Mouse (Mus musculus) lung, adult 2 months (tissue): ENCODE results near the gene Gm28635. TPM values are rescaled to one million over a fixed set of nuclear protein-coding genes. Genes with fewer than 3 reads are reported as not detected.

Experiments
- DNase-seq: peaks from one replicate; pipeline ENCODE4 v3.0.0; 2022
- H3K4me1 ChIP-seq: fragments of 200-500 bp; 2 replicates; pipeline ENCODE4 v1.6.1; 2011; ENCODE audit warnings: low read length; ENCODE audit not compliant: control insufficient read depth, insufficient read depth
- H3K4me3 ChIP-seq: fragments of 200-500 bp; replicated peaks from 2 replicates; pipeline ENCODE3; 2011; ENCODE audit warnings: low read depth, mild to moderate bottlenecking, control low read depth, low read length; ENCODE audit errors: extremely low read depth
- CTCF ChIP-seq: fragments of 200-500 bp; IDR thresholded peaks from 2 replicates; pipeline ENCODE4 v1.5.1; 2011; ENCODE audit warnings: mild to moderate bottlenecking, low read length, control low read depth; ENCODE audit not compliant: insufficient read depth
- POLR2A ChIP-seq: fragments of 200-500 bp; IDR thresholded peaks from 2 replicates; pipeline ENCODE4 v1.6.1; 2011; ENCODE audit warnings: low read depth, mild to moderate bottlenecking, control low read depth, low read length, borderline replicate concordance; ENCODE audit errors: extremely low read depth
- WGBS: fragments of 180-500 bp; shearing (Covaris S2); methylation state at CpG from one replicate; pipeline ENCODE4 v1.1.7; 2018; 5-methylcytosine and 5-hydroxymethylcytosine counted together
- polyA plus RNA-seq: library from polyadenylated mRNA; depleted of rRNA; stranded (reverse); fragments of >200 nt; gene quantifications from 2 replicates; pipeline ENCODE4 v1.2.3, GENCODE M21; 2012

Gm28635 gene
- polyA plus RNA-seq, 1 experiment = not detected

DNA sequence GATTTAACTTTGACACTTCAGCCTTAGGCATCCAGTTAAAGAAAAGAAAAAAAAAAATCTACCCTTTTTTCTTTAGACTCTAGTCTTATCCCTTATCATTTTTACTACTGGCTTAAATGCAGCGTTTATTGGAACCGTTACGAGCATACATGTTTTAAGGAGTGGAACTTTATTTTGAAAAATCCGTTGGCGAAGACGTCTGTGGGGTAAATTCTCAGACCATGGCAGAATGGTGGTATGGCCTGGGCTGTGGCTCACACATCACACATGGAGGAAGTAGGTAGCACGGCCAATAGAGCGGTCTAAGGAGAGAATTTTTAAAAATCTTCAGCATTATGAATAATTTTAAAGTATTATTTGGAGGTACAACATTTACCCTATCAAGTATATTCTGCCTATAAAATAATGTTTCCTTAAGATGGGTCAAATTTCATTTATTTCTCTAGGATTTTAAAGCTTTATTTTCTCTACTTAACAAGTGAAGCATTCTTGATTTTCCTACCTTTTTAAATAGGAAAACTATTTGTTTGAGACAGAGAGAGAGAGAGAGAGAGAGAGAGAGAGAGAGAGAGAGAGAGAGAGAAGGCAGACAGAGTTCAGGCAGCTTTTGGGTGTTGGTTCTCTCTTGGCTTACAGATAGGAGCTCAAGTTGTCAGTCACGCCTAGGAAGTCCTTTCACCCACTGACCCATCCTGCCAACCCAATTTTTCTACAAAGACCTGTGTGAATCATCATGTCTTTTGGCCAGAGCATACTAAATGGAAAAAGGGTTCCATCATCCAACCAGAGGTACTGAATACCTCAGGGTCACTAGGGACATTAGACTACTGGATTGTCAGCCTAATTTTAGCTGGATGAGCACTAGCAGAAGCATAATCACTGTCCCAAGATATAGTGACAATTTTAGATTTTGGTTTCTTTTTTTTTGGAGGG is 38.8 kb upstream of the Gm28635 start:
- DNase-seq = no peak
- WGBS = 18% methylated on average over 9 of the region's 9 CpGs
- H3K4me3 ChIP-seq = no peak overlapping the region
- peaks cover 5% of the 10 kb centered on the region for H3K4me1 ChIP-seq
- no peak for TF ChIP-seq POLR2A
- no peak for TF ChIP-seq CTCF

DNA sequence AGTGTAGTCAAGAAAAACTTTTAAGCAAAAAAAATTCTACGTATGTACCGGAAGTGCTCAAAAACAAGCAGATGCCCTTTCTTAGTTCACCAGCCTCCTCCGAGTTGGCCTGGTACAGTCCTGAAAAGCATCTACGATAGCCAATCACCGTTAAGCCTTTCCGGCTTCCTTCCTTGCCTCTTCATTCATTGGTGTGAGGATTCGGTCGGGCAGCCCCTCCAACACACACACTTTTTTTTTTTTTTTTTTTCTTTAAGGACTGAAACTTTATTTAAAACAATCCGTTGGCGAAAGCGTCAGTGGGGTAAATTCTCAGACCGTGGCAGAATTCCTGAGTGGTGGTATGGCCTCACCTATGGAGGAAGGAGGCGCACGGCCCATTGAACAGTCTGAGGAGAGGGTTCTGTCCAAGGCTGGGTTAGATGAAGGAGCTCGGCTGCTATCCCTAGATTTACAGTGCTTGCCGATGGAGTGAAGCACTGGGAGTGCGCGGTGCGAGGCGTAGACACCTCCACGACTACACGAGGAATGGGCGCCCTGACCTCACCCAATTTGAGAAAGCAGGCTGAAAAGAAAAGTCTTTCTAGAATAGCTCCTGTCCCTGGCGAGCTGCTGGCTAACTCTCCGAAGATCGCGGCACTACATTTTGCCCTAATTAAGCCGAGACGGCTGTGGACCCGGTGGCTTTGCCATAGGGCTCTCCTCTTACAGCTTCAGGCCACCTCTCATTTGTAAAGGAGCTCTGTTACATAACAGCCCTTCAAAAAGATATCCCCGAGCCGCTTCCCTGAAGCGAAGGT is 37.9 kb upstream of the Gm28635 start:
- peak; percentile 78 for DNase-seq
- TF ChIP-seq CTCF (no peak), POLR2A (peak; percentile 51; the same call in 1 of the 2 replicates)
- peak overlapping the region; percentile 88 for H3K4me3 ChIP-seq
- WGBS = under 1% methylated on average over 33 of the region's 33 CpGs
- H3K4me1 ChIP-seq = peaks cover 5% of the 10 kb centered on the region

- peak within 1 kb of the TSS; percentile 94 for H3K4me3 ChIP-seq
- TF ChIP-seq POLR2A = peak; percentile 99
- TF ChIP-seq CTCF = no peak
- WGBS = under 1% methylated on average over 107 of the region's 107 CpGs
- DNase-seq = peak; percentile 98
- peaks cover 5% of the 10 kb centered on the region for H3K4me1 ChIP-seq
Measured at GRCm38 (mm10) chr2:84714811-84715561, 37.1 kb upstream of the Gm28635 start, which contains the start of gene Zdhhc5. Zdhhc5 (minus strand) TSS chr2:84715180.

DNA sequence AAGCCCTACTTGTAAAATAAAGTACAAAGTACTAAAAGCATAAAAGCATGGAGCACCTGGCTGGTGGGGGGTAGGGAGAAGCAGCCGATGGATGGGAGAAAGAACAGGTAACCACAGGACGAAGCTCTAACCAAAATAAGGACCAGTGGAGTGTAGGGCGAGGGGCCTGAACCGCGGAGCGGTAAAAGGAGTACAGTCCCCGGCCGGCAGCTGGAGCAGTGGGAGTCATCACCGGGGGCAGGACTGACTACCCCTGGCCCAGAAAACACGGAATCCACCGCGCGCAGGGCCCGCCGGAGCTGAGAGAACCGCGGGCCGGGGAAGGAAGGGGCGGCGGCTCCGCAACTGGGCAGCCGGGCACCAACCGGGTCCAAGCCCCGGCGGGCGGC is 36.6 kb upstream of the Gm28635 start:
- H3K4me3 ChIP-seq = peak overlapping the region; percentile 94
- TF ChIP-seq POLR2A (no peak), CTCF (no peak)
- no peak for DNase-seq
- WGBS = under 1% methylated on average over 26 of the region's 26 CpGs
- H3K4me1 ChIP-seq = peaks cover 5% of the 10 kb centered on the region

DNA sequence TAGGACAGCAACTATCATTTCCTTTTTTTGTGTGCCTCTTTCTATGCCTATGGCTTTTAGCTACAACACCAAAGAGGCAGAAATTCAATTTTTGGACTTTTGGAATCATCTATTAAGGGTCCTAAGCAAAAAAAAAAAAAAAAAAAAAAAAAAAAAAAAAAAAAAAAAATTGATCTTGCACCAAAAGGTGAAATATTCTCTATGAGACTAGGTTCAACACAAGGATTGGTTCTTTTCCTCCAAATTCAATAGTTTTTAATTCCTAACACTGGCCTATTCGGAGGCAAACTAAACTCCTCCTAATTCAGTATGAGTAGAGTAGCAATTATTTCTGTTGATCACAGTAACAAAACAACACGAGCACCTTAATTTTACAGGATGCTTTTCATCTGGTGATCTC is 34.1 kb upstream of the Gm28635 start:
- DNase-seq = no peak
- H3K4me1 ChIP-seq = peaks cover 11% of the 10 kb centered on the region
- TF ChIP-seq CTCF (no peak), POLR2A (no peak)
- 81% methylated on average over 2 of the region's 2 CpGs for WGBS
- no peak overlapping the region for H3K4me3 ChIP-seq

GRCm38 (mm10) chr2:84707523-84707922 is 29.7 kb upstream of the Gm28635 start:
- Histone ChIP-seq H3K4me3 (no peak overlapping the region), H3K4me1 (peaks cover 8% of the 10 kb centered on the region)
- WGBS = 64% methylated on average over 1 of the region's 1 CpGs
- DNase-seq = no peak
- no peak for TF ChIP-seq POLR2A
- TF ChIP-seq CTCF = no peak

DNA sequence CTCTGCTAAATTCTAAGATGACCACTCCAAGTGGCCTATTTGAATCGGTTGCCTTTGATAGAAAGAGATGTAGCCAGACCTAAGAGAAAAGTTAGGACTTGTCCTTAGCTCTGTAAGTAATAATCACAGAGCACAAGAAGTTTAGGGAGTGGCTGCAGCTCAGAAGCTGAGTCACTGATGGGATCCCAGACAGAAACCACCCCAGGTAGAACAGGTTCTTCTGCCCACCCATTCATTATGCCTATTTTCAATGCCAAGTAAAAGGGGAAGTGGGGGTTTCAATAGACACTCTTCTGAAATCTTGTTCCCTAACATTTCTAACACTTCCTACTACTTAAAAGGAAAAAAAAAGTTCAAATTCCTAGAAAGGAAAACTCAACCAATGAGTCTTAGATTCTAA is 27.5 kb upstream of the Gm28635 start:
- no peak for TF ChIP-seq POLR2A
- H3K4me3 ChIP-seq = no peak overlapping the region
- no peak for DNase-seq
- H3K4me1 ChIP-seq = peaks cover 8% of the 10 kb centered on the region
- WGBS = 60% methylated on average over 1 of the region's 1 CpGs

DNA sequence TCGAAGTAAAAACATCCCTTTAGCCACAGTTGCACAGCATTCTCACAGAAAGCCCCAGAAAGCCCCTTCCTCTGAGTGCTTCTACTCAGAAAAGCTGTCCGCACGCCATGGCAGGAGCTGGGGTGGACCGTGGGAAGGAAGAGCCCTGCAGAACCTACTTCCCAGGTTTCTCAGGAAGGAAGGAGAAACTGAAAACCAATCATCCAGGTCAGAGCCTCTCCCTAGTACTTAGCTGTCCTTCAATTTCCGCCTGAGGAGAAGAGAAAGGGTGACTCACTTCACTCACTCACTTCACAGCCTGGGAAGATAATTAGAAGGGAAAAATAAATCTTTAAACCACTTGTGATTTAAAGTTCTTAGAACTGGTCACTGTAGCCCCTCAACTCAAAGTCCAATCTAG is 26.5 kb upstream of the Gm28635 start:
- 58% methylated on average over 5 of the region's 5 CpGs for WGBS
- H3K4me1 ChIP-seq = peaks cover 8% of the 10 kb centered on the region
- DNase-seq = no peak
- TF ChIP-seq CTCF = no peak
- TF ChIP-seq POLR2A = no peak
- no peak overlapping the region for H3K4me3 ChIP-seq

GRCm38 (mm10) chr2:84703497-84703896 is 25.7 kb upstream of the Gm28635 start:
- peaks cover 3% of the 10 kb centered on the region for H3K4me1 ChIP-seq
- no peak for DNase-seq
- no peak for TF ChIP-seq POLR2A
- no peak for TF ChIP-seq CTCF
- 83% methylated on average over 1 of the region's 1 CpGs for WGBS
- H3K4me3 ChIP-seq = no peak overlapping the region
